Mouse (Mus musculus) frontal cortex, postnatal 10 days (tissue): ENCODE measurements around the gene Vmn1r158.
"Not testable (repeated sequence)": the region's sequence is repeated elsewhere in the genome, so short reads cannot be mapped to it uniquely, and the experiment has no call there.

Source experiments
- DNase-seq, 2 experiments: peaks; one replicate each; pipeline ENCODE4 v3.0.0; 2022; ENCODE audit warnings: low spot score in 2 of 2, mixed read lengths in 1 of 2

Vmn1r158 gene

GRCm38 (mm10) chr7:22790682-22791081, at the start of gene Vmn1r158:
Gene Vmn1r158, minus strand, starts transcription at chr7:22790782.
- DNase-seq: not testable (repeated sequence)

GRCm38 (mm10) chr7:22775981-22776380, 14.6 kb downstream of the Vmn1r158 start:
- DNase-seq: not testable (repeated sequence)

GRCm38 (mm10) chr7:22761397-22761796, 29.2 kb downstream of the Vmn1r158 start, which contains the start of gene Vmn1r157:
Gene Vmn1r157, plus strand, starts transcription at chr7:22761697.
- not testable (repeated sequence) for DNase-seq
